Mouse (Mus musculus) forebrain, embryonic 13.5 days (tissue): ENCODE data around the gene Col3a1. TPM values are rescaled to one million over a fixed set of nuclear protein-coding genes. Genes with fewer than 3 reads are reported as not detected.

Experiments used
- microRNA-seq: library from miRNA; unstranded; fragments of <30 nt; microRNA quantifications from one replicate; pipeline ENCODE4, GENCODE M21; 2016
- polyA plus RNA-seq: library from polyadenylated mRNA; unstranded; fragments of >200 nt; fragmentation: Nextera tagmentation; extraction: Ambion mirVana; gene quantifications from 2 replicates; pipeline ENCODE4 v1.2.1, GENCODE M21; 2015

The Col3a1 gene
- polyA plus RNA-seq, 1 experiment from 2014 or later: 101 TPM

Small RNA genes within 50 kb of the gene (microRNA-seq; reads per million reads assigned to microRNA genes)
- gene Gm47302: not detected

Other genes with a start within 250 kb of the Col3a1 start
- gene Col5a2, start 191.7 kb downstream of the Col3a1 start, polyA plus RNA-seq: 11.8 TPM in 2 replicates